Mouse (Mus musculus) thymus, adult 2 months (tissue): ENCODE results near the gene Tril. TPM values are rescaled to one million over a fixed set of nuclear protein-coding genes. Genes with fewer than 3 reads are reported as not detected.

ENCODE experiments used
- DNase-seq: peaks from one replicate; pipeline ENCODE4 v3.0.0; 2021
- H3K27ac ChIP-seq: fragments of 200-500 bp; 2 replicates; pipeline ENCODE4 v1.5.1; 2012; ENCODE audit warnings: low read length, control low read depth; ENCODE audit not compliant: control insufficient read depth, insufficient read depth
- H3K27me3 ChIP-seq: fragments of 200-500 bp; 2 replicates; pipeline ENCODE4 v1.6.1; 2012; ENCODE audit warnings: mild to moderate bottlenecking, low read length, moderate library complexity, mixed read lengths; ENCODE audit not compliant: control insufficient read depth, insufficient read depth
- H3K36me3 ChIP-seq: fragments of 200-500 bp; 2 replicates; pipeline ENCODE4 v1.6.1; 2012; ENCODE audit warnings: mild to moderate bottlenecking, low read length, moderate library complexity; ENCODE audit not compliant: control insufficient read depth, insufficient read depth
- H3K4me1 ChIP-seq: fragments of 200-500 bp; replicated peaks from 2 replicates; pipeline ENCODE4 v1.6.1; 2012; ENCODE audit warnings: low read length; ENCODE audit not compliant: control insufficient read depth, insufficient read depth
- H3K4me3 ChIP-seq: fragments of 200-500 bp; 2 replicates; pipeline ENCODE4 v1.5.1; 2012; ENCODE audit warnings: mild to moderate bottlenecking, low read length, control low read depth, moderate library complexity; ENCODE audit not compliant: control insufficient read depth, insufficient read depth
- CTCF ChIP-seq: fragments of 200-500 bp; IDR thresholded peaks from 2 replicates; pipeline ENCODE4 v1.5.1; 2012; ENCODE audit warnings: mild to moderate bottlenecking, control low read depth, low read length, moderate library complexity, borderline replicate concordance; ENCODE audit not compliant: control insufficient read depth, poor library complexity, insufficient read depth; ENCODE audit errors: extremely low read depth
- POLR2A ChIP-seq: fragments of 200-500 bp; IDR thresholded peaks from 2 replicates; pipeline ENCODE4 v1.6.1; 2012; ENCODE audit warnings: mild to moderate bottlenecking, low read length, control low read depth, moderate library complexity; ENCODE audit not compliant: control insufficient read depth, poor library complexity, insufficient read depth; ENCODE audit errors: extremely low read depth
- WGBS: fragments of 180-500 bp; shearing (Covaris S2); methylation state at CpG from one replicate; pipeline ENCODE4 v1.1.7; 2018; 5-methylcytosine and 5-hydroxymethylcytosine counted together
- polyA plus RNA-seq: library from polyadenylated mRNA; depleted of rRNA; stranded (reverse); fragments of >200 nt; gene quantifications from 2 replicates; pipeline ENCODE4 v1.2.3, GENCODE M21; 2012

Gene Tril
- polyA plus RNA-seq, 1 experiment = 2.3 TPM

DNA sequence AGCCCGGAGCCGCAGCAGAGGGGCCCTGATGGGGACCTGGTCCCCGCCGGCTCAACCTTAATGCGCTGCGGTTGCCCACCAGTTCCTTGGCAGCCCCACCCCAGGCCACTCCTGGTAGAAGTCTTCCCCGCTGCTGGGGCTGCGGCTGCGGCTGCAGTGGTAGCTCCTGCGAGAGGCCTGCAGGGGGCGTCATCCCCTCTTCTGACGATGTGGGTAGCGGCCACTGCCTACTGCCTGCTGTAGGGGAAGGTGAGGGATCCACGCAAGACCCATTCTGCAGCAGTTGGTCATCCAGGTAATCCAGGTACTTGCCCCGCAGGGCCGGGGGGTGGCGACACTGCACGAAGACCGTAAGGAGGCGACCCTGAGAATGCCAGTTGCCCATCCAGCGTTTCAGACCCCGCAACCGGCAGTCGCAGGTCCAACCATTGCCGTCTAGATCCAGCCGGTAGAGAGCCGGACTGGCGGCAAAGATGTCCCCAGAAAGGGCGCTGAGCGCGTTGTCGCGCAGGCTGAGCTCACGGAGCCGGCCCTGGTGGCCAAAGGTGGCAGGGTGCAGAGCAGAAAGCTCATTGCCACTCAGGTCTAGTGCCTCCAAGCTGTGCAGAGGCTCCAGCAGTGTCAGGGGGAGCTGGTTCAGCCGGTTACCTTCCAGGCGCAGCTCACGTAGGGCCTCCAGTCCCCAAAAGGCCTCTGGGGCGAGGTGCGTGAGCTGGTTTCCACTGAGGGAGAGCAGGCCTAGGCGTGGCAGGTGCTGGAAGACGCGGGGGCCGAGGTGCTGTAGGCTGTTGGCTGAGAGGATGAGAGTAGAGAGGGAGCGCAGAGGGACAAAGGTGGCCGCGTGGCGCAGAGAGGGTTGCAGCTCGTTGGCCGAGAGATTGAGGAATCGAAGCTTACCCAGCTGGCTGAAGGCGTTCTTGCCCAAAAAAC lies 1.6 kb downstream of the Tril start:
- DNase-seq = no peak
- 10% methylated on average over 52 of the region's 52 CpGs for WGBS
- H3K27ac ChIP-seq = no peak overlapping the region
- TF ChIP-seq POLR2A (no peak), CTCF (no peak)
- no peaks in the 10 kb centered on the region for H3K36me3 ChIP-seq
- H3K4me3 ChIP-seq = no peak overlapping the region
- H3K4me1 ChIP-seq = no peaks in the 10 kb centered on the region; the same call in 1 of the 2 replicates
- peaks cover 4% of the 10 kb centered on the region for H3K27me3 ChIP-seq

- TF ChIP-seq CTCF = no peak
- TF ChIP-seq POLR2A = no peak
- DNase-seq = no peak
- H3K27ac ChIP-seq = no peak overlapping the region
Measured at GRCm38 (mm10) chr6:53818264-53818731, 2.3 kb downstream of the Tril start.

DNA sequence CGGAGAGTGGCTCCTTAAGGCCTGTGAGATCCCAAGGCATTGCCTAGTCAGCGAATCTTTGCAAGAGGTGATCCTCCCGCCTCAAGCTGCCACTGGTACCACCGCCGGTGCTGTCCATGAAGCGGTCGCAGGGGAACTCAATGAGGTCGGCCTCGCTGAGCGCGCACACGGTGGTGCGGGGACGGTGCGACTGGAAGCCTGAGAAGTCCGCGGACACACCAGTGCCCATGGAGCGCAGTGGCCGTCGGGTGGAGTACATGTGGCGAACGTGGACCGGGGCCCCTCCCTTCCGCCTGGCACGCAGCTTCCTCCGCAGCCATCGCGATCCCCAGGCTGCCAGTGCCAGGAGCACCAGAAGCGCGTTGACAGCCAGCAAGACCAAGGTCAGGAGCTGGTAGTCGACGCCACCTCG lies 2.9 kb downstream of the Tril start:
- H3K27me3 ChIP-seq = peaks cover 4% of the 10 kb centered on the region
- H3K27ac ChIP-seq = no peak overlapping the region
- H3K4me1 ChIP-seq = no peaks in the 10 kb centered on the region; the same call in 1 of the 2 replicates
- WGBS = 26% methylated on average over 33 of the region's 33 CpGs
- no peaks in the 10 kb centered on the region for H3K36me3 ChIP-seq
- no peak overlapping the region for H3K4me3 ChIP-seq
- DNase-seq = no peak
- TF ChIP-seq POLR2A (no peak), CTCF (no peak)

More at GRCm38 (mm10) chr6:53818264-53818731, 2.3 kb downstream of the Tril start:
- Histone ChIP-seq H3K4me1 (no peaks in the 10 kb centered on the region; the same call in 1 of the 2 replicates), H3K4me3 (no peak overlapping the region), H3K27me3 (peaks cover 4% of the 10 kb centered on the region), H3K36me3 (no peaks in the 10 kb centered on the region)
- WGBS = 3% methylated on average over 42 of the region's 42 CpGs

- H3K36me3 ChIP-seq = no peaks in the 10 kb centered on the region
- H3K27ac ChIP-seq = no peak overlapping the region
- 90% methylated on average over 8 of the region's 8 CpGs for WGBS
- H3K4me1 ChIP-seq = no peaks in the 10 kb centered on the region; the same call in 1 of the 2 replicates
- no peak overlapping the region for H3K4me3 ChIP-seq
- peaks cover 4% of the 10 kb centered on the region for H3K27me3 ChIP-seq
- DNase-seq = no peak
- TF ChIP-seq POLR2A = no peak
- no peak for TF ChIP-seq CTCF
Measured at GRCm38 (mm10) chr6:53816661-53817060, 4.0 kb downstream of the Tril start.

- TF ChIP-seq CTCF (no peak), POLR2A (no peak)
- no peak overlapping the region for H3K27ac ChIP-seq
- H3K27me3 ChIP-seq = peaks cover 4% of the 10 kb centered on the region; the same call in 1 of the 2 replicates
- WGBS = 89% methylated on average over 7 of the region's 7 CpGs
- DNase-seq = no peak
- no peaks in the 10 kb centered on the region for H3K36me3 ChIP-seq
- H3K4me3 ChIP-seq = no peak overlapping the region
- no peaks in the 10 kb centered on the region; the same call in 1 of the 2 replicates for H3K4me1 ChIP-seq
Measured at GRCm38 (mm10) chr6:53815691-53816090, 4.9 kb downstream of the Tril start.

DNA sequence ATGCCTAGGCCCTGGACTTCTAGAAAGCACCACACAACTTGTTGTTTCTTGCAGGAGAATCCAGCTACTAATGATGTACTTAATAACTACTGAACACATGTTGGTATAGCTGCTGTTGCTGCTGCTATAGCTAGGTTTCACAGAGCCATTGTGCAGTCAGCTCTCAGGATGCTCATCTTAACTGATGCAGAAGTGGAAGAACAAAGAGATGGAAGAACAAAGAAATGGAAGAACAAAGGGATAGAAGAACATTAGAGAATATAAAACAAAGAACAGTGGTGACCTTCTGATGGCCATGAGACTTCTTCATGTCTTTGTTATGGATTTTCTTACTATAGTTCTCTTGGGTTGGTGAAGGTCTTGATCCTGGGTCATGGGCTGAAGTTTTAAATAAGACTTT lies 6.4 kb downstream of the Tril start:
- Histone ChIP-seq H3K27ac (no peak overlapping the region), H3K4me1 (no peaks in the 10 kb centered on the region), H3K36me3 (no peaks in the 10 kb centered on the region), H3K4me3 (no peak overlapping the region), H3K27me3 (peaks cover 4% of the 10 kb centered on the region; the same call in 1 of the 2 replicates)
- DNase-seq = no peak
- no peak for TF ChIP-seq CTCF
- TF ChIP-seq POLR2A = no peak

DNA sequence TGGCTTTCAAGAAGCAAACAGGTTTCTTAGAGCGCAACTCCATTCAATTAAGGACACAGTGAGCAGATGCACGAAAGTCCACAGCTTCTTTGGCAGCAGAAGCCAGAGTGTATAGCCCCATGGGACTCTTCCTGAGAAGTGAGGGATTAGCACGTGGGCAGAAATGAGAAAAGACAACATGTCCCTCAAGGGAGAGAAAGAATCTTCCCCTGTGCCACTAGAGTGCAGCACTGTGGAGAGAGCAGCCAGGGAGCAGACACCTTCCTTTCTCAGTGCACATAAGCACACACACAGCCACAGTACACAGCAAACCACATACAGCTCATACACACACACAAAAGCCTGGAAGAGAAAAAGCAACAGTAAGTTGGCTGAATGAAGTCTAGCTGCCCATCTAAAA lies 8.4 kb downstream of the Tril start:
- Histone ChIP-seq H3K27ac (no peak overlapping the region), H3K27me3 (no peaks in the 10 kb centered on the region), H3K4me3 (no peak overlapping the region), H3K36me3 (no peaks in the 10 kb centered on the region), H3K4me1 (no peaks in the 10 kb centered on the region)
- no peak for DNase-seq
- 83% methylated on average over 3 of the region's 3 CpGs for WGBS
- TF ChIP-seq POLR2A (no peak), CTCF (no peak)
